Mouse (Mus musculus) stomach, postnatal 0 days (tissue): ENCODE data around the gene Tgoln1. TPM values are rescaled to one million over a fixed set of nuclear protein-coding genes. Genes with fewer than 3 reads are reported as not detected.

Experiments
- ATAC-seq: fragments of 200-750 bp; cut with Nextera tagmentation; 2 replicates; pipeline ENCODE4 v1.8.0; 2017; ENCODE audit not compliant: low FRiP score, low TSS enrichment
- DNase-seq: peaks from one replicate; pipeline ENCODE4 v3.0.0-alpha.2; 2016; ENCODE audit warnings: low spot score
- H3K27ac ChIP-seq: fragments of 300-500 bp; sonication (generic); replicated peaks from 2 replicates; pipeline ENCODE4 v1.5.1; 2014; ENCODE audit warnings: mild to moderate bottlenecking, control low read depth
- H3K27me3 ChIP-seq: fragments of 300-500 bp; sonication (generic); 2 replicates; pipeline ENCODE4 v1.6.1; 2014; ENCODE audit warnings: low read length; ENCODE audit not compliant: control insufficient read depth, insufficient read depth
- H3K36me3 ChIP-seq: fragments of 300-500 bp; sonication (generic); 2 replicates; pipeline ENCODE4 v1.6.1; 2014; ENCODE audit warnings: low read length, mixed read lengths; ENCODE audit not compliant: control insufficient read depth, insufficient read depth
- H3K4me1 ChIP-seq: fragments of 300-500 bp; sonication (generic); replicated peaks from 2 replicates; pipeline ENCODE4 v1.6.1; 2014; ENCODE audit warnings: antibody characterized with exemption; ENCODE audit not compliant: control insufficient read depth, insufficient read depth
- H3K4me2 ChIP-seq: fragments of 300-500 bp; sonication (generic); replicated peaks from 2 replicates; pipeline ENCODE4 v1.6.1; 2014; ENCODE audit warnings: low read depth, mild to moderate bottlenecking, control low read depth, moderate library complexity
- H3K4me3 ChIP-seq: fragments of 300-500 bp; sonication (generic); 2 replicates; pipeline ENCODE4 v1.5.1; 2014; ENCODE audit warnings: low read depth, low read length, control low read depth
- H3K9ac ChIP-seq: fragments of 300-500 bp; sonication (generic); 2 replicates; pipeline ENCODE4 v1.6.1; 2014; ENCODE audit warnings: mild to moderate bottlenecking, low read length, control low read depth, mixed read lengths
- H3K9me3 ChIP-seq: fragments of 300-500 bp; sonication (generic); 2 replicates; pipeline ENCODE4 v1.6.1; 2016; ENCODE audit warnings: low read length; ENCODE audit not compliant: control insufficient read depth
- CTCF ChIP-seq: IDR thresholded peaks from 2 replicates; pipeline ENCODE4 v1.5.1; 2016; ENCODE audit warnings: antibody characterized with exemption, low read depth, mild to moderate bottlenecking, moderate library complexity
- EP300 ChIP-seq: optimal IDR thresholded peaks from 2 replicates; pipeline ENCODE3; 2016; ENCODE audit warnings: antibody characterized with exemption
- WGBS: fragments of 180-500 bp; shearing (Covaris S2); extraction: QIAGEN DNeasy Blood & Tissue Kit; methylation state at CpG from one replicate; pipeline ENCODE4 v1.1.7; 2014; 5-methylcytosine and 5-hydroxymethylcytosine counted together
- polyA plus RNA-seq: library from polyadenylated mRNA; unstranded; fragments of >200 nt; fragmentation: Nextera tagmentation; extraction: Ambion mirVana; gene quantifications from 2 replicates; pipeline ENCODE4 v1.2.1, GENCODE M21; 2015

Gene Tgoln1
- polyA plus RNA-seq, 1 experiment from 2014 or later: 37.2 TPM

GRCm38 (mm10) chr6:72634311-72634710, 17.5 kb upstream of the Tgoln1 start:
- TF ChIP-seq EP300 (no peak), CTCF (no peak)
- no peaks in the 10 kb centered on the region; the same call in 1 of the 2 replicates for H3K36me3 ChIP-seq
- no peak overlapping the region for H3K9ac ChIP-seq
- H3K27ac ChIP-seq: no peak overlapping the region
- H3K4me1 ChIP-seq: no peaks in the 10 kb centered on the region; the same call in none of the 2 replicates
- H3K4me2 ChIP-seq: no peak overlapping the region
- DNase-seq: no peak
- no peak overlapping the region for H3K4me3 ChIP-seq
- no peak for ATAC-seq
- H3K27me3 ChIP-seq: no peaks in the 10 kb centered on the region
- WGBS: 72% methylated on average over 10 of the region's 10 CpGs
- H3K9me3 ChIP-seq: no peaks in the 10 kb centered on the region

- Histone ChIP-seq H3K9me3 (no peaks in the 10 kb centered on the region), H3K36me3 (peaks cover 4% of the 10 kb centered on the region; the same call in 1 of the 2 replicates), H3K4me2 (no peak overlapping the region), H3K27ac (no peak overlapping the region), H3K9ac (no peak overlapping the region), H3K4me3 (no peak overlapping the region), H3K4me1 (no peaks in the 10 kb centered on the region; the same call in none of the 2 replicates), H3K27me3 (no peaks in the 10 kb centered on the region)
- no peak for ATAC-seq
- TF ChIP-seq CTCF (no peak), EP300 (no peak)
- DNase-seq: no peak
- 79% methylated on average over 6 of the region's 6 CpGs for WGBS
These were observed 14.9 kb upstream of the Tgoln1 start for GRCm38 (mm10) chr6:72631700-72632099.

GRCm38 (mm10) chr6:72630961-72631360, 14.2 kb upstream of the Tgoln1 start:
- TF ChIP-seq CTCF: no peak
- no peak for TF ChIP-seq EP300
- DNase-seq: no peak
- Histone ChIP-seq H3K9ac (no peak overlapping the region), H3K9me3 (no peaks in the 10 kb centered on the region), H3K27ac (no peak overlapping the region), H3K27me3 (no peaks in the 10 kb centered on the region), H3K4me3 (no peak overlapping the region), H3K36me3 (peaks cover 4% of the 10 kb centered on the region; the same call in 1 of the 2 replicates), H3K4me1 (no peaks in the 10 kb centered on the region; the same call in 1 of the 2 replicates), H3K4me2 (no peak overlapping the region)
- 91% methylated on average over 14 of the region's 14 CpGs for WGBS
- ATAC-seq: no peak

- H3K36me3 ChIP-seq: peaks cover 4% of the 10 kb centered on the region; the same call in 1 of the 2 replicates
- peak; percentile 69 for ATAC-seq
- 78% methylated on average over 2 of the region's 2 CpGs for WGBS
- TF ChIP-seq CTCF (no peak), EP300 (no peak)
- no peak overlapping the region for H3K4me2 ChIP-seq
- no peak overlapping the region for H3K9ac ChIP-seq
- DNase-seq: peak; percentile 72
- no peaks in the 10 kb centered on the region for H3K27me3 ChIP-seq
- H3K9me3 ChIP-seq: no peaks in the 10 kb centered on the region
- no peaks in the 10 kb centered on the region for H3K4me1 ChIP-seq
- peak overlapping the region; percentile 31; the same call in 1 of the 2 replicates for H3K27ac ChIP-seq
- no peak overlapping the region for H3K4me3 ChIP-seq
These were observed 13.6 kb upstream of the Tgoln1 start for GRCm38 (mm10) chr6:72630370-72630769.

GRCm38 (mm10) chr6:72627276-72627675, 10.5 kb upstream of the Tgoln1 start:
- WGBS: 82% methylated on average over 16 of the region's 16 CpGs
- no peak for DNase-seq
- Histone ChIP-seq H3K4me3 (no peak overlapping the region), H3K4me1 (no peaks in the 10 kb centered on the region), H3K36me3 (peaks cover 4% of the 10 kb centered on the region; the same call in 1 of the 2 replicates), H3K9me3 (no peaks in the 10 kb centered on the region), H3K9ac (no peak overlapping the region), H3K27me3 (no peaks in the 10 kb centered on the region), H3K4me2 (no peak overlapping the region), H3K27ac (no peak overlapping the region)
- no peak for TF ChIP-seq CTCF
- no peak for TF ChIP-seq EP300
- ATAC-seq: no peak

GRCm38 (mm10) chr6:72626391-72626790, 9.6 kb upstream of the Tgoln1 start:
- no peak for ATAC-seq
- no peaks in the 10 kb centered on the region for H3K9me3 ChIP-seq
- H3K4me3 ChIP-seq: no peak overlapping the region
- H3K4me2 ChIP-seq: no peak overlapping the region
- H3K36me3 ChIP-seq: peaks cover 4% of the 10 kb centered on the region; the same call in 1 of the 2 replicates
- H3K9ac ChIP-seq: no peak overlapping the region
- H3K27me3 ChIP-seq: no peaks in the 10 kb centered on the region
- 0 out of 2 replicates have a peak overlapping the region, but pooled peaks have one; percentile 2 for H3K27ac ChIP-seq
- H3K4me1 ChIP-seq: no peaks in the 10 kb centered on the region
- TF ChIP-seq CTCF (no peak), EP300 (no peak)
- WGBS: 79% methylated on average over 7 of the region's 7 CpGs
- no peak for DNase-seq
